8 mouse cellular contexts compared by ENCODE assay signal in the genomic region with DNA sequence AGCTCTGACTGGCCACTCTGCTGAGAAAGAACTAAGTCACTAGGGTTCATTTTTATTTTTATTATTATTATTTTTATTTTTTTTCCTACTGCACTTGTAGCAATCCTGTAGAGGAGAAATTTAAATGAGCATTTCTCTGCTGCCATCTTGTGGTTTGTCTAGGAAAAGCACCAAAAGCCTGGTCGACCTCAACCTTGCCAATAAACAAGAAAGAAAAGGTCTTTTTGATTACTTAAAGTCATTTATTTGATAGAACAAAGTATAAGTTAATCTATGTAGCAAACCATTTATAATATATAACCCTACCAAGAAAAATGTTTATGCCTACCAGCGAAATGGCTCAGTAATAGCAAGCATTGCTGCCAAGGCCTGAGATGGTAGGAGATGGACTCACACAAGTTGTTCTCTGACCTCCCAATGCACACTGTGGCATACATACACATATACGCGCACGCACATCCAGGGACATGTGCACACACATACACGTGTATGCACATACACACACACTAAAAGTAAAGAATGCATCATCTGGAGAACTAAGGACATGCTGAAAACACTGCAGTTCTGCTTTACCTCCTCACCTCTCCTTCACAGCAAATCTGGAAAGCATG.
A peak's percentile ranks its signal among the peaks of the same experiment; 100 is the strongest.
DNase-seq lines count a peak whose midpoint lies in the region.

No protein-coding gene starts in this region.

- peak; percentile 28 to 37 for DNase-seq in adrenal gland, adult 18-20 months (ENCODE audit: low spot score in 2 of 2)
- DNase-seq in adrenal gland, postnatal 4 days (ENCODE audit: low spot score in 2 of 2), result no peak
- DNase-seq in 3T3-L1 (ENCODE audit: low read depth, low spot score), result peak; percentile 79
- DNase-seq in c-Kit-positive CD71-positive TER-119-negative erythroid progenitor cells, embryonic 14.5 days (ENCODE audit: low read depth), result peak; percentile 23
- peak; percentile 63 for DNase-seq in forelimb bud, embryonic 11.5 days (ENCODE audit: low read depth, low spot score)
- DNase-seq in kidney, postnatal 14 days, result peak; percentile 64
- peak; percentile 58 for DNase-seq in lung, postnatal 36 days
- peak; percentile 29 for DNase-seq in splenic B cell, adult 2 months (ENCODE audit: low read depth, low spot score)

- no peaks in the 10 kb centered on the region for H3K27me3 ChIP-seq in splenic B cell, adult 2 months (ENCODE audit: control insufficient read depth, insufficient read depth, low read length, poor library complexity, severe bottlenecking)

- H3K36me3 ChIP-seq in splenic B cell, adult 2 months (ENCODE audit: control insufficient read depth, insufficient read depth, low read length, poor library complexity, severe bottlenecking), result no peaks in the 10 kb centered on the region

Comparison
In these comparisons a context has a peak if more than half of its experiments do, and no peak if none do; other contexts are left out.
1. DNase-seq: peak in adrenal gland, adult 18-20 months (2 of 2), 3T3-L1 (single experiment), c-Kit-positive CD71-positive TER-119-negative erythroid progenitor cells, embryonic 14.5 days (single experiment), forelimb bud, embryonic 11.5 days (single experiment), kidney, postnatal 14 days (single experiment), lung, postnatal 36 days (single experiment) and splenic B cell, adult 2 months (single experiment); none in adrenal gland, postnatal 4 days (0 of 2).